Mouse (Mus musculus) kidney, adult 2 months (tissue): ENCODE measurements at regions not wholly inside any gene's neighbourhood (a gene's known extent, or its start where the extent isn't known, plus 50 kb on each side); places are given as distances from the start of the nearest gene placed in this dataset.

Experiments
- DNase-seq: peaks from one replicate; pipeline ENCODE4 v3.0.0; 2021
- H3K27ac ChIP-seq: fragments of 200-500 bp; 2 replicates; pipeline ENCODE4 v1.5.1; 2012; ENCODE audit warnings: low read depth, low read length, control low read depth, inconsistent platforms; ENCODE audit not compliant: insufficient read depth
- H3K27me3 ChIP-seq: fragments of 200-500 bp; replicated peaks from 2 replicates; pipeline ENCODE4 v1.6.1; 2012; ENCODE audit warnings: mild to moderate bottlenecking, moderate library complexity, low read length, inconsistent platforms; ENCODE audit not compliant: control insufficient read depth, insufficient read depth
- H3K36me3 ChIP-seq: fragments of 200-500 bp; 2 replicates; pipeline ENCODE4 v1.6.1; 2012; ENCODE audit warnings: mild to moderate bottlenecking, moderate library complexity, low read length, inconsistent platforms; ENCODE audit not compliant: control insufficient read depth, insufficient read depth
- H3K4me1 ChIP-seq: fragments of 200-500 bp; 2 replicates; pipeline ENCODE4 v1.6.1; 2011; ENCODE audit warnings: low read length; ENCODE audit not compliant: control insufficient read depth, insufficient read depth
- H3K4me3 ChIP-seq: fragments of 200-500 bp; 2 replicates; pipeline ENCODE4 v1.5.1; 2011; ENCODE audit warnings: mild to moderate bottlenecking, low read depth, low read length, control low read depth; ENCODE audit not compliant: insufficient read depth
- CTCF ChIP-seq: fragments of 200-500 bp; conservative IDR thresholded peaks from 2 replicates; pipeline ENCODE4 v1.5.1; 2011; ENCODE audit warnings: low read depth, mild to moderate bottlenecking, control low read depth, low read length, moderate library complexity, mixed read lengths; ENCODE audit not compliant: insufficient read depth, insufficient read length
- POLR2A ChIP-seq: fragments of 200-500 bp; IDR thresholded peaks from one replicate; pipeline ENCODE4 v1.6.1; 2011; ENCODE audit warnings: low read depth, low read length, control low read depth
- WGBS: fragments of 180-500 bp; shearing (Covaris S2); methylation state at CpG from one replicate; pipeline ENCODE4 v1.1.7; 2018; 5-methylcytosine and 5-hydroxymethylcytosine counted together

DNA sequence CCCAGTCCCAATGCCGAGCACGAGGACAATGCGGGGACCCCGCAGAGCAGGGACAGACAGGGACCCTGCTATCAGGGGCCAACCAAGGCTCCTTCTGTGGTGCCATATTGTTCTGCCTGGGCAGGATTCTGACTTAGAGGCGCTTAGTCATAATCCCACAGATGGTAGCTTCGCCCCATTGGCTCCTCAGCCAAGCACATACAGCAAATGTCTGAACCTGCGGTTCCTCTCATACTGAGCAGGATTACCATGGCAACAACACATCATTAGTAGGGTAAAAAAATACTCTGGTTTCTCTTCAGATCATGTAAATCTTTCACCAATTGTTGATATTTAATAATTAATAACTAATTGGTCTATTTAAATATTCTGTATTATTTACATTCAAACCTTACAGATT lies 2140.3 kb upstream of the Cdh20 start:
- no peaks in the 10 kb centered on the region for H3K4me1 ChIP-seq
- peak; percentile 94 for DNase-seq
- H3K36me3 ChIP-seq, result no peaks in the 10 kb centered on the region
- H3K27ac ChIP-seq, result no peak overlapping the region
- 82% methylated on average over 7 of the region's 7 CpGs for WGBS
- H3K27me3 ChIP-seq, result no peaks in the 10 kb centered on the region
- TF ChIP-seq POLR2A (no peak), CTCF (no peak)
- H3K4me3 ChIP-seq, result no peak overlapping the region

DNA sequence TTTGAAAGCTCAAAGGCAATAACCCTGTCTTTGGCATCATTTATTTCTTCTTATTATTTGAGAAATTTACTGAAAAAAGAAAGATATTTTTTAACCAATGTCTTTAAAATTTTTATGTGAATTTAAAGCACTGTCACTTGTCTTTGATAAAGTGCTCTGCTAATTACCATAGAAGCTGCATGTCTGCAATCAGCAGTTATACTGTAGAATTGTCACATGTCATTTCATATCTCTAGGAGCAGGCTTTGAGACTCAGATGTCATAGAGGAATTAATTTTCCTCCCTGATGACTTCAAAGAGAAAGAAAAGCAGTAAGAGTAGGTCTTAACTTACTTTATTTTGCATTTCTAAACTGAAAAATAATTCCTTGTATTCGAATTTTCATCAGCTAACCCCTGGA lies 2123.9 kb upstream of the Cdh20 start:
- no peaks in the 10 kb centered on the region for H3K27me3 ChIP-seq
- H3K27ac ChIP-seq, result no peak overlapping the region
- TF ChIP-seq CTCF (no peak), POLR2A (no peak)
- no peaks in the 10 kb centered on the region for H3K4me1 ChIP-seq
- no peak for DNase-seq
- H3K36me3 ChIP-seq, result no peaks in the 10 kb centered on the region
- no peak overlapping the region for H3K4me3 ChIP-seq
- 57% methylated on average over 1 of the region's 1 CpGs for WGBS

DNA sequence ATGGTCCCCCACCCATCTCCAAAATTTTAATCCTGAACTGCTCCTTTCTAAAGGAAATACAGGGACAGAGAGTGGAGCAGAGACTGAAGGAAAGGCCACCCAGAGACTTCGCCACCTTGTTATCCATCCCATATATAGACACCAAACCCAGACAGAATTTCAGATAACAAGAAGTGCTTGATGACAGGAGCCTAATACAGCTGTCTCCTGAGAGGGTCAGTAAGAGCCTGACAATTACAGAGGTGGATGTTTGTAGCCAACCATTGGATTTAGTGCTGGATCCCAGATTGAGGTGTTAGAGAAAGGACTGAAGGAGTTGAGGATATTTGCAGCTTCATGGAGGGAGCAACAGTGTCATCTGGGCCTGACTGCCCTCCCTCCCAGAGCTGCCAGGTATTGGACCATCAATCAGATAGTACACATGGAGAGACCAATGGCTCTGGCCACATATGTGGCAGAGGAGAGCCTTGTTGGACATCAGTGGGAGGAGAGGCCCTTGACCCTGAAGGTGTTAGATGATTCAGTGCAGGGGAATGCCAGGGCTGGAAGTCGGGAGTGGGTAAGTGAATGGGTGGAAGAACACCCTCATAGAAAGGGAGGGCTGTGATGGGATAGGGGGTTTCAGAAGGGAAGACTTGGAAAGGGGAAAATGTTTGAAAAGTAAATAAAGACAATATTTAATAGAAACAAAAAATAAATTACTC lies 2080.8 kb upstream of the Cdh20 start:
- DNase-seq, result no peak
- 59% methylated on average over 2 of the region's 2 CpGs for WGBS
- Histone ChIP-seq H3K4me1 (no peaks in the 10 kb centered on the region), H3K4me3 (no peak overlapping the region), H3K27ac (no peak overlapping the region), H3K36me3 (no peaks in the 10 kb centered on the region), H3K27me3 (no peaks in the 10 kb centered on the region)
- TF ChIP-seq CTCF, result no peak
- TF ChIP-seq POLR2A, result no peak

GRCm38 (mm10) chr1:102716459-102716858 lies 2051.9 kb upstream of the Cdh20 start:
- no peak overlapping the region for H3K4me3 ChIP-seq
- no peak for DNase-seq
- H3K27me3 ChIP-seq, result no peaks in the 10 kb centered on the region
- H3K4me1 ChIP-seq, result no peaks in the 10 kb centered on the region
- TF ChIP-seq POLR2A (no peak), CTCF (no peak)
- no peak overlapping the region for H3K27ac ChIP-seq
- no peaks in the 10 kb centered on the region for H3K36me3 ChIP-seq
- 72% methylated on average over 2 of the region's 2 CpGs for WGBS

GRCm38 (mm10) chr1:102733991-102734390 lies 2034.3 kb upstream of the Cdh20 start:
- TF ChIP-seq POLR2A (no peak), CTCF (no peak)
- WGBS, result 93% methylated on average over 1 of the region's 1 CpGs
- H3K36me3 ChIP-seq, result no peaks in the 10 kb centered on the region
- no peak overlapping the region for H3K27ac ChIP-seq
- no peak overlapping the region for H3K4me3 ChIP-seq
- no peak for DNase-seq
- H3K4me1 ChIP-seq, result no peaks in the 10 kb centered on the region
- H3K27me3 ChIP-seq, result no peaks in the 10 kb centered on the region

- no peak overlapping the region for H3K4me3 ChIP-seq
- DNase-seq, result no peak
- TF ChIP-seq POLR2A, result no peak
- TF ChIP-seq CTCF, result no peak
- no peaks in the 10 kb centered on the region for H3K36me3 ChIP-seq
- no peaks in the 10 kb centered on the region for H3K4me1 ChIP-seq
- no peaks in the 10 kb centered on the region for H3K27me3 ChIP-seq
- 61% methylated on average over 3 of the region's 3 CpGs for WGBS
- H3K27ac ChIP-seq, result no peak overlapping the region
Measured at GRCm38 (mm10) chr1:102735392-102735791, 2032.9 kb upstream of the Cdh20 start.

DNA sequence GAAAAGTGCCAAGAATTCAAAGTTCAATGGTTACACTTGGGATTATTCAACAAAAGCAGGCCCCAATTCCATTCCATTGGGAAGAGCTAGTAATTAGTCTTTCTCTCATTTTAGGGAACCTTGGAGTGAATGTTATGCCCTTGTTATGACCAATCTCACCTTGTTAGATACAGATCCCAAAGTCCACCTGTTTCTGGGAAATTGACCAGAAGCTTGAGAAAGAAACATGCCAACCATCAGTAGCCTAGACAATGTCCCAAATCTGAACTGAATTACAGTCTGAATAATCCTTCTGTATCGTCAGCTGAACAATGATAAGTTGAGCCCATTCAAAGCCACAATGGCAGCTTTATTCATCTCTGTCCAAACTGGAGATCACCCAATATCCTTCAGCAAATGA lies 2010.4 kb upstream of the Cdh20 start:
- no peaks in the 10 kb centered on the region for H3K4me1 ChIP-seq
- 76% methylated on average over 1 of the region's 1 CpGs for WGBS
- no peaks in the 10 kb centered on the region for H3K36me3 ChIP-seq
- H3K27ac ChIP-seq, result no peak overlapping the region
- no peaks in the 10 kb centered on the region for H3K27me3 ChIP-seq
- no peak overlapping the region for H3K4me3 ChIP-seq
- TF ChIP-seq POLR2A, result no peak
- TF ChIP-seq CTCF, result no peak
- DNase-seq, result no peak
